Mouse (Mus musculus): Measurements from ENCODE around the gene Tpm1. TPM values are rescaled to one million over a fixed set of nuclear protein-coding genes. Genes with fewer than 3 reads are reported as not detected.

Tpm1 gene
- total RNA-seq, 1 experiment: 860 TPM

DNA sequence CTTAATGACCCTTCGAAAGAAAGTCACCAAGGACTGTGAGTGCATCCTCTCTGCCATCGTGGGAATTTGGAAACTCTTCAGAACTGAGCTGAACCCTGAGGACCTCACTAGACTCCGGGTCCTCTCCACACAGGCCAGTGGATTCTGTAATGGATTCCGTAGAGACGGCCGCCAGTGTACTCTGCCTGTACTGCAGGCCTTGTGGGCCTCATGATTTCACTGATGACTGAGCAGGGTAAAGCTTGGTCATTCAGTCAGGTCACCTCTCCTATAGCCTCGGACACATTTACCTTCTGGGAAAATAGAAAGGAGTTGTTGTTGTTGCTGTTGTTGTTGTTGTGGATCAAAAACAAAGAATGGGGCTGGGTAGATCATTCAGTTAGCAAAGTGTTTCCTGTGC, 67.1 kb downstream of the Tpm1 start:
- H3K36me3 ChIP-seq (ENCODE audit: control insufficient read depth, insufficient read depth, low read length, poor library complexity, severe bottlenecking): no peaks in the 10 kb centered on the region
- H3K27ac ChIP-seq (ENCODE audit: insufficient read depth, low read depth, low read length, poor library complexity, severe bottlenecking): no peak overlapping the region
- no peaks in the 10 kb centered on the region for H3K9me3 ChIP-seq (ENCODE audit: control insufficient read depth, insufficient read depth, low read depth, low read length)
- H3K9ac ChIP-seq (ENCODE audit: insufficient read depth, low read depth, low read length, poor library complexity, severe bottlenecking): no peak overlapping the region
- H3K4me3 ChIP-seq (ENCODE audit: insufficient read depth in 1 of 2, low read depth in 1 of 2, low read length in 2 of 2, poor library complexity in 1 of 2, severe bottlenecking in 1 of 2): no peak overlapping the region
- in situ Hi-C loops (cut with MboI; ENCODE audit: low sequenced_read_pairs in 2 of 2, unreplicated experiment in 2 of 2): no loop called here
- no peak for DNase-seq (ENCODE audit: low read depth, low spot score)
- no peaks in the 10 kb centered on the region for H3K4me1 ChIP-seq (ENCODE audit: control insufficient read depth in 2 of 2, insufficient read depth in 2 of 2, low read length in 2 of 2, poor library complexity in 1 of 2)
- TF ChIP-seq CHD2 (IDR thresholded peaks at IDR 0.05; ENCODE audit: low read depth, low read length): no peak
- TF ChIP-seq HCFC1 (IDR thresholded peaks at IDR 0.05; ENCODE audit: borderline replicate concordance, insufficient read depth, low read length): no peak
- TF ChIP-seq ZNF384 (IDR thresholded peaks at IDR 0.05; ENCODE audit: low read depth, low read length): no peak
- TF ChIP-seq MAFK (IDR thresholded peaks at IDR 0.05; ENCODE audit: insufficient read depth, low read depth, low read length): no peak
- TF ChIP-seq ZC3H11A (IDR thresholded peaks at IDR 0.05; ENCODE audit: borderline replicate concordance, low read depth, low read length): no peak

DNA sequence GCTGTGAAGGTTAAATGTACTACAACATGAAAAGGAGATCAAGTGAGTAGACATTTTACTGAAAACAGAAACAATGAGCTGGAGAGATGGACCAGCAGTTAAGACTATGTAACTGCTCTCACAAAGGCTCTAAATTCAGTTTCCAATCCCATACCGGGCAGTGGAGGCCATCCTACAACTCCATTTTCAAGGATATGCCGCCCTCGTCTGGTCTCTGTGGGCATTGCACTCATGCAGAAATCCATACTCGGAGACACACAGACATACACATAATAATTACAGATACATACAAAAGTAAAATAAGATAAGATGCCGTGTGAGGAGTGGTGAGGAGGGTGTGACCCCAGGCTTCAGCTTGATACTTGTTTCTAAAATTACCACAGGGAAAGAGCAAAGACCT, 68.7 kb downstream of the Tpm1 start:
- TF ChIP-seq CHD2 (IDR thresholded peaks at IDR 0.05; ENCODE audit: low read depth, low read length) (no peak), ZC3H11A (IDR thresholded peaks at IDR 0.05; ENCODE audit: borderline replicate concordance, low read depth, low read length) (peak; percentile 74), ZNF384 (IDR thresholded peaks at IDR 0.05; ENCODE audit: low read depth, low read length) (no peak)
- peak; percentile 41 for DNase-seq (ENCODE audit: low read depth, low spot score)
- in situ Hi-C loops (cut with MboI; ENCODE audit: low sequenced_read_pairs in 2 of 2, unreplicated experiment in 2 of 2): no loop called here
- no peaks in the 10 kb centered on the region for H3K36me3 ChIP-seq (ENCODE audit: control insufficient read depth, insufficient read depth, low read length, poor library complexity, severe bottlenecking)
- no peak overlapping the region for H3K9ac ChIP-seq (ENCODE audit: insufficient read depth, low read depth, low read length, poor library complexity, severe bottlenecking)
- no peak overlapping the region for H3K27ac ChIP-seq (ENCODE audit: insufficient read depth, low read depth, low read length, poor library complexity, severe bottlenecking)
- no peak overlapping the region for H3K4me3 ChIP-seq (ENCODE audit: insufficient read depth in 1 of 2, low read depth in 1 of 2, low read length in 2 of 2, poor library complexity in 1 of 2, severe bottlenecking in 1 of 2)
- no peaks in the 10 kb centered on the region for H3K9me3 ChIP-seq (ENCODE audit: control insufficient read depth, insufficient read depth, low read depth, low read length)
- H3K4me1 ChIP-seq (ENCODE audit: control insufficient read depth in 2 of 2, insufficient read depth in 2 of 2, low read length in 2 of 2, poor library complexity in 1 of 2): peaks cover 0 to 2% of the 10 kb centered on the region in 2 experiments; a peak in 2 of 4 replicates

DNA sequence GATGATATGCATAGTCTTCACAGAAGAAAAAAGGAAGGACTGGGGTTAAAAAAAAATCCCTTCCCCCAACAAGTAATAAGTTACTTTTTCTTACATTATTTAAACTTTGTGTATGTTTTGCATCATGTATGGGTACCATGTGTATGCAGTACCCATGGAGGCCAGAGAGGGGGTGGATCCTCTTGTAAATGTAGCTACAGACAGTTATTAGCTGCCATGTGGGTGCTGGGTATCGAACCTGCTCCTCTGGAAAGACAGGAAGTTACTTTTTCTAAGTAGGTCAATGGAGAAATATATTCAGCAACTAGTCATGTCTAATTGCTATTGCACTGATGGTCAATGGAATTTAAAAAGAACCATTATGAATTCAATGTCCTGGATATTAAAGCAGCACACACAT, 70.7 kb downstream of the Tpm1 start:
- in situ Hi-C loops (cut with MboI; ENCODE audit: low sequenced_read_pairs in 2 of 2, unreplicated experiment in 2 of 2): no loop called here
- H3K9ac ChIP-seq (ENCODE audit: insufficient read depth, low read depth, low read length, poor library complexity, severe bottlenecking): no peak overlapping the region
- no peak overlapping the region for H3K27ac ChIP-seq (ENCODE audit: insufficient read depth, low read depth, low read length, poor library complexity, severe bottlenecking)
- H3K4me3 ChIP-seq (ENCODE audit: insufficient read depth in 1 of 2, low read depth in 1 of 2, low read length in 2 of 2, poor library complexity in 1 of 2, severe bottlenecking in 1 of 2): no peak overlapping the region
- no peaks in the 10 kb centered on the region for H3K36me3 ChIP-seq (ENCODE audit: control insufficient read depth, insufficient read depth, low read length, poor library complexity, severe bottlenecking)
- no peak for TF ChIP-seq ZNF384 (IDR thresholded peaks at IDR 0.05; ENCODE audit: low read depth, low read length)
- no peak for TF ChIP-seq ZC3H11A (IDR thresholded peaks at IDR 0.05; ENCODE audit: borderline replicate concordance, low read depth, low read length)
- no peak for TF ChIP-seq MAFK (IDR thresholded peaks at IDR 0.05; ENCODE audit: insufficient read depth, low read depth, low read length)
- TF ChIP-seq HCFC1 (IDR thresholded peaks at IDR 0.05; ENCODE audit: borderline replicate concordance, insufficient read depth, low read length): no peak
- TF ChIP-seq CHD2 (IDR thresholded peaks at IDR 0.05; ENCODE audit: low read depth, low read length): no peak
- peaks cover 0 to 2% of the 10 kb centered on the region in 2 experiments; a peak in 2 of 4 replicates for H3K4me1 ChIP-seq (ENCODE audit: control insufficient read depth in 2 of 2, insufficient read depth in 2 of 2, low read length in 2 of 2, poor library complexity in 1 of 2)
- no peaks in the 10 kb centered on the region for H3K9me3 ChIP-seq (ENCODE audit: control insufficient read depth, insufficient read depth, low read depth, low read length)
- DNase-seq (ENCODE audit: low read depth, low spot score): no peak

DNA sequence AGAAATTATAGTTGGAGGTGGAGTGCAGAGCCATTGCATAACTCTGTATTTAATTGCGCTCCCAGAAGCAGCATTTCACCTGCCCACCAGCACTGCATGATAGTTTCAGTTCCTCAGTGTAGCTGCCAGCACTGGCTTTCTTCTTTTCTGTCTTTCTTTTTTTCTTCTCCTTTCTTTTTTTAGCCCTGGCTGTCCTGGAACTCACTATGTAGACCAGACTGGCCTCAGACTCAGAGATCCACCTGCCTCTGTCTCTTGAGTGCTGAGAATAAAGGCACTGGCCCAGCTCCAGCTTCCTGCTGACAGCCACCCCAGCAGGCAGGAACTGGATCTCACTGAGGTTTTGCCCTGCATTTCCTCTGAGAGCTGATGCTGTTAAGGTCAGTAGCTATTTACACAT, 71.2 kb downstream of the Tpm1 start:
- Histone ChIP-seq H3K4me1 (ENCODE audit: control insufficient read depth in 2 of 2, insufficient read depth in 2 of 2, low read length in 2 of 2, poor library complexity in 1 of 2) (peaks cover 0 to 2% of the 10 kb centered on the region in 2 experiments; a peak in 2 of 4 replicates), H3K36me3 (ENCODE audit: control insufficient read depth, insufficient read depth, low read length, poor library complexity, severe bottlenecking) (no peaks in the 10 kb centered on the region), H3K9me3 (ENCODE audit: control insufficient read depth, insufficient read depth, low read depth, low read length) (no peaks in the 10 kb centered on the region), H3K4me3 (ENCODE audit: insufficient read depth in 1 of 2, low read depth in 1 of 2, low read length in 2 of 2, poor library complexity in 1 of 2, severe bottlenecking in 1 of 2) (no peak overlapping the region), H3K9ac (ENCODE audit: insufficient read depth, low read depth, low read length, poor library complexity, severe bottlenecking) (no peak overlapping the region), H3K27ac (ENCODE audit: insufficient read depth, low read depth, low read length, poor library complexity, severe bottlenecking) (no peak overlapping the region)
- in situ Hi-C loops (cut with MboI; ENCODE audit: low sequenced_read_pairs in 2 of 2, unreplicated experiment in 2 of 2): no loop called here
- TF ChIP-seq MAFK (IDR thresholded peaks at IDR 0.05; ENCODE audit: insufficient read depth, low read depth, low read length) (no peak), ZNF384 (IDR thresholded peaks at IDR 0.05; ENCODE audit: low read depth, low read length) (peak; percentile 68; the same call in 1 of the 2 replicates), HCFC1 (IDR thresholded peaks at IDR 0.05; ENCODE audit: borderline replicate concordance, insufficient read depth, low read length) (no peak), CHD2 (IDR thresholded peaks at IDR 0.05; ENCODE audit: low read depth, low read length) (no peak), ZC3H11A (IDR thresholded peaks at IDR 0.05; ENCODE audit: borderline replicate concordance, low read depth, low read length) (no peak)
- DNase-seq (ENCODE audit: low read depth, low spot score): no peak

DNA sequence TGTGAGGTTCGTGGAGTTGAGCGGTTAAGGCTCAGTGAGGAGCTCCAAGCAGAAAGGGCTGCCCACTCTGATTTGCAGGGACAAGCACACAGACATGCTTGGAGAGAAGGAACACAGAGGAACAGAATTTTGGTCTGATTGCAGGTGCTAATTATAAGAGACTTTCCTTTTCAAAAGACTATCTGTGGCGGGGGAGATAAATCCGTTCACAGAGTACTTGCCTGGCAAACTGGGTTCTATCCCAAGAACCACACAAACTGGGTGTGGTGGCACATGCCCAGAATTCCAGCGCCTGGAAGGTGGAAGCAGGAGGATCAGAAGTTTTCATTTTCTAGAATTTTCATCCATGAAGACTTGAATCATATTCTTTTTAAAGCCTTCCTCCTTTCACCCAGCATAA, 72.1 kb downstream of the Tpm1 start:
- in situ Hi-C loops (cut with MboI; ENCODE audit: low sequenced_read_pairs in 2 of 2, unreplicated experiment in 2 of 2): no loop called here
- H3K36me3 ChIP-seq (ENCODE audit: control insufficient read depth, insufficient read depth, low read length, poor library complexity, severe bottlenecking): no peaks in the 10 kb centered on the region
- no peak overlapping the region for H3K9ac ChIP-seq (ENCODE audit: insufficient read depth, low read depth, low read length, poor library complexity, severe bottlenecking)
- no peak overlapping the region for H3K27ac ChIP-seq (ENCODE audit: insufficient read depth, low read depth, low read length, poor library complexity, severe bottlenecking)
- no peak for TF ChIP-seq CHD2 (IDR thresholded peaks at IDR 0.05; ENCODE audit: low read depth, low read length)
- TF ChIP-seq HCFC1 (IDR thresholded peaks at IDR 0.05; ENCODE audit: borderline replicate concordance, insufficient read depth, low read length): no peak
- no peak for TF ChIP-seq MAFK (IDR thresholded peaks at IDR 0.05; ENCODE audit: insufficient read depth, low read depth, low read length)
- no peak for DNase-seq (ENCODE audit: low read depth, low spot score)
- peaks cover 0 to 2% of the 10 kb centered on the region in 2 experiments; a peak in 2 of 4 replicates for H3K4me1 ChIP-seq (ENCODE audit: control insufficient read depth in 2 of 2, insufficient read depth in 2 of 2, low read length in 2 of 2, poor library complexity in 1 of 2)
- H3K9me3 ChIP-seq (ENCODE audit: control insufficient read depth, insufficient read depth, low read depth, low read length): no peaks in the 10 kb centered on the region
- no peak overlapping the region for H3K4me3 ChIP-seq (ENCODE audit: insufficient read depth in 1 of 2, low read depth in 1 of 2, low read length in 2 of 2, poor library complexity in 1 of 2, severe bottlenecking in 1 of 2)
